Mouse (Mus musculus): ENCODE measurements at regions not wholly inside any gene's neighbourhood (a gene's known extent, or its start where the extent isn't known, plus 50 kb on each side); places are given as distances from the start of the nearest gene placed in this dataset.

DNA sequence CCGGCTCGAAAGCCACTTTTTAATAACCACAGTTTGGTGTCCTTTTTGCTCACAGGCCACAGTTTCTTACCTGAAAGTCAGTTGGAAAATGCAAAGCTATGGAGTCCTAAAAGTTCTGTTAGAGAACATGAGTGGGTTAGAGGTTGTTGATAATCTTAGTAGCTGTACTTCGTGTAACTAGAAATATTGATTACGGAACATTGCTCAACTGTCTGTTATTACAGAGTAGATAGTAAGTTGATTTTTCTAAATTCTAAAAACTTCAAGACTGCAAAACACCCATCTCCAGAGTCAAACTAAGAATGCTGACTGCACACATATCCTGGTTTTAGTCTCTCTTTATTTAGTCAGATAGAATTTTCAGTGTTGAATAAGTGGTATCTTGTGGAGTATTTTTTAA is 111.0 kb downstream of the Slc38a4 start:
- no peak for DNase-seq (ENCODE audit: extremely low read depth, low read depth)

DNA sequence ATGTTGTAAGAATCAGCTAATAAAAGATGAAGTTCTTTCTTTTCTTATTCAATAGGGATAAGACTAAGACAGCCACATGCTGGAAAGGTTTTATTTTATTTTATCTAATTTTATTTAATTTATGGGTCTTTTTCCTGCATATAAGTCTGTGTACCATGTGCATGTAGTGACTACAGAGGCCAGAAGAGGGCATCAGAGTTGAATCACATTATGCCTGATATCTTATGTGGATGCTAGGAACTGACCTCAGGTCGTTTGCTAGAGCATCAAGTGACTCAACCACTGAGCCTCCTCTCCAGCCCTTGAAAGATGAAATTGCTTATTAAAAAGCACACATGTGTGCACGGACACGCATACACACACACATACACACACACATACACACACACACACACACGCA is 113.1 kb downstream of the Slc38a4 start:
- peak; percentile 43 for DNase-seq (ENCODE audit: extremely low read depth, low read depth)

DNA sequence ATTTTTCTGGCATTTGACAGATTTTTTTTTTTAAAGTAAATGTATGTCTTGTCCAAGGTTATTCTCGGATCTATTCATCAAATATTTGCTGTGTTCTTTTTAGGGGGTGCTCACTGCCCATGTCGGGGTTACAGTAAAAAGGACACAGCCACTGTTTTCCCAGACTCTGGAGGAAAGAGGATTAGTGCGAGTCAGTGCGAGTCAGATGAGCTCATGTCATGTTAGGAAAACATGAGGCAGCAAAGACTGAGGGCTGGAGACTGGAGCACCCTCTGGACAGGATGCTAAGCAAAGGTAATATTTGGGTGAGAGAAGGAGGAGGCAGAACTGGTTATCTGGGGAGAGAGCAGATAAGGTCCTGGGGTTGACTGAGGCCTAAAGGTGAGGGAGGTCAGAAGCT is 117.3 kb downstream of the Slc38a4 start:
- DNase-seq (ENCODE audit: extremely low read depth, low read depth) = no peak

DNA sequence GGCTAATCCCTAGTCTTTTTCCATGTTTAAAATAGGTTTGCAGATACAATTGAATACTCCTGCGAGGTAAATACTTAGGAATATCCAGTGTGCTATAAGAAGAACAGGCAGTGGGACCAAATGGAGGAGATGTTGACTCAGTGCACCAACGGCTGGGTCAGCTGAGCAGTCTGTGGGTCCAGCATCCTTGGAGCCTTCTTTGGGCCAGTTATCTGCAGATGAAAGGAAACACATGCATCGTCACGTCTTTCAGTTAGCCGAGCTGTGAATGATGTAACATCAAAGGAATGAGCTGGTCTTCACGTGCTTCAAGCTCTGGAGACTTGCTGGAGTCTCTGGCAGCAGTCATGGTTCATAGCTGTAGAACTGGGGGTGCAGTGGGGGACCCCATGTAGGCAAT is 118.1 kb downstream of the Slc38a4 start:
- no peak for DNase-seq (ENCODE audit: extremely low read depth, low read depth)

DNA sequence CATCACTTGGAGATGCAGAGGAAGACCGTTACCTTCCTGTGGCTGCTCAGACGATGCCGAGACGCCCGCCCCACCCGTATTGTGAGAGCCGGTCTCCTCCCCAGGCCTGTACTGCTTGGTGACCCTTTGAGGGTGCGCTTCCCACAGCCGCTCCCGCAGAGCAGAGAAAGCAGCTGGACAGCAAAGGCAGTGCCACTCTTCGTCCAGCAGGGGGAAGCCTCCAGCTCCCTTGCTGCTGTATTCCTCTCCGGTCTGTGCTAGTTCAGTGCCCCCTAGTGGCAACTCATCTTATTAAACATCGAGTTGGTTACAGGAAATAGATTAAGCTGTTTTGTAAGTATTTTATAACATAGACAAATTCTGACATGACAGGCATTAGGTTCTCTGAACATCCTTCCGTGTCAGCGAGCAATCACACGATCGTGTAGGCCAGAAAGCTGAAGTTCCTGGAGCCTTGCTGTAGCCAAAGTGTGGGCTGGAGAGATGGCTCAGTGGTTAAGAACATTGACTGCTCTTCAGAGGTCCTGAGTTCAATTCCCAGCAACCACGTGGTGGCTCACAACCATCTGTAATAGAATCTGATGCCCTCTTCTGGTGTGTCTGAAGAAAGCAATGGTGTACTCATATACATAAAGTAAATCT is 118.9 kb downstream of the Slc38a4 start:
- peak; percentile 92 for DNase-seq (ENCODE audit: extremely low read depth, low read depth)

DNA sequence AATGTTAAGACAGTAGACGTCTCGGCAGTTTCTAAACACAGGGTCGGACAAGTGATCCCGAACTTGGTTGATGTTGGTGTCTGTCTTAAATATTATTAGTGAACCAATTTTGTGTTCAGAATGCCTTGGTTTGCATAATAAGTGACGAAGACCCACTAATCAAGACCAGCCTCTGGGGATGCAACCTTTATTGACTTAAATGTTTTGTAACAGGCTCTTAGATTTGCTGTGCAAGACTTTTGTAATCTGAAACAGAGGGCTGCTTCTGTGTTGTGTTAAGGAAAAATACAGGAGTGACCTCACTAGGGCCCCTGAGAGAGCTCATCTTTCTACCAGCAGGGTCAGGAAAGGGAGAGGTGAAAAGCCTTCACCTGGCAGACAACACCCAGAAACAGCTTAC is 119.5 kb downstream of the Slc38a4 start:
- no peak for DNase-seq (ENCODE audit: extremely low read depth, low read depth)

DNA sequence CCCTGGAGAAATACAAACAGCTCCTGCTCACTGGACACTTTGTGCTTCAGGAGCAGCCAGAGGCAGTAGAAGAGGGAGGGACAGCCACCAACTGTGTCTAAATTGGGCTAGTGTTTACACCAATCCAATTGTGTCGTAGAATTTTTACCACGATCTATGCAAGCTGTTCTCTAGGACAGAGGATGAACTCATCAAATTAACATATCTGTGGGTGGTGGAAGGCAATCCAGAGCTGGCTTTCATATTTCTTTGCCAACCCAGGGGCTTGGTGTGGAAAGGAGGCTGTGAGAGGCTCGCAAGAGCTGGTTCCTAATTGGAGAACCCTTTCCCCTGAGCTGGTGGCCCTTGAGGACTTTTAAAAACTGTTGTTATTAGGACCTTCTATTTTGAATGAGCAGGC is 122.3 kb downstream of the Slc38a4 start:
- no peak for DNase-seq (ENCODE audit: extremely low read depth, low read depth)

DNA sequence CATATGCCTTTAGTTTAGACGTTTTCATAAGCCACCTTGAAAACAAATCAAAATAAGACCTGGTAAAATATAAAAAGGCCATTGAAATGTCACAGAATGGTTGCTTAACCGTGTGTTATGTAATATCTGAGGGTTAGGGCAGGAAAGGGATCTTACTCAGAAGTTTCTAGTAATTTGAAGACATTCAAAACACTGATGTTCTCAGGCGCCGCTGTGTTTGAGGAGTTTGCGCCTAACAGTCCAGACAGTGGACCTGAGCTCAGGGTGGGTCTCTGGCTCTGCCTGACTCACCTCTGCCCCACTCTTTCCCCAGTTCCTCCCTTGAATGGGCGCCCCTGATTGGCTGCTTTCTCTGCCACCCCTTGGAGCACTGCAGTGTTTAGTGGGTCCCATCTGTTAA is 125.2 kb downstream of the Slc38a4 start:
- no peak for DNase-seq (ENCODE audit: extremely low read depth, low read depth)

DNA sequence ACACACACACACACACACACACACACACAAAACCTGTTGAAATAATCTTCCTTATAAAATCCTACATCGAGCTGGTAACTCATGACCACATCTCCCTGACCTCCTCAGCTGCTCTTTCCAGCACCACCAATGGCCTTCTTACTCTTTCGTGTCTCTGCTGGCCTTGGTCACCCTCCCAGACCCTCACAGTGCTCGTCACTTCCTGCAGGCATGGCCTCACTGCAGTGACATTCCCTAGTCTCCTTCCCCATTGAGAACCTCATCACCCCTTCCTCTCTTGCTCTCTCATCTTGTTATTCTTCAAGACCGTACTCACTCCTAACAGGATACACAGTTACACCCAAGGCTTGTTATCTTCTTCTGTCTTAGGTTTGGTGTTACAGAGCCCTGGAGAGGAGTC is 126.0 kb downstream of the Slc38a4 start:
- DNase-seq (ENCODE audit: extremely low read depth, low read depth) = no peak

DNA sequence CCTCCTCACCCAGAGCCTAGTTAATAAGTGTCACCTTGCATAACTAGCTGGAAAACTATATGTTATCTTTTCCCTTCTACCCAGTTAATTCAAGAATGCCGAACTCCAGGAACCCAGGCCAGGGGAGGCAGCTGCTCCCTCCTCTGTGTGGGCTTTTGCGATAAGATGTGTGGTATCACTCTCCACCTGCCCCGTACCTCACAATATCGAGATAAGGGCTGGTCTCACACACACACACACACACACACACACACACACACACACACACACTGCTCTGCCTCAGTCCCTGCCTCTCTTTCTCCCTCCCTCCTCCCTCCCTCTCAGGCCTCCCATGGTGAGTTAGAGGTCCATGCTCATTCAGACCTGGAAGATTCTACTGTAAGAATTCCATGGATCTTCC is 127.1 kb downstream of the Slc38a4 start:
- no peak for DNase-seq (ENCODE audit: extremely low read depth, low read depth)

DNA sequence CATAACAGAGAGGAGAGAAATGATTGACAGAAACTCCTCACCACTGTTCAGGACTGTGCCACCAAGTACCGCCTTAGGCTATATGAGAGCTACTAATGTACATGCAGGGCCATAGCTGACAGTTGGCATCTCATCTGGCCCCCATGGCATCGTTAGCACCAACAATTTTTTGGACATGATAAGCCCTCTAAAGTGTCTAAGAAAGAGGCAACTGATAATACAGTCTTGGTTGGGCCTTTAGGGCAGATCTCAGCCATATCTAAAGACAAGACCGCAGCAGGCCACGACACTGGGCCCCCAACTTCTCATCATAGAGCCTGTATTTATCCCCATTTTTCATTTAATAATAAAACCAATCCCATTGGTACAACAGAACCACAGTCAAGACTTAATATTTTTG is 128.1 kb downstream of the Slc38a4 start:
- no peak for DNase-seq (ENCODE audit: extremely low read depth, low read depth)

DNA sequence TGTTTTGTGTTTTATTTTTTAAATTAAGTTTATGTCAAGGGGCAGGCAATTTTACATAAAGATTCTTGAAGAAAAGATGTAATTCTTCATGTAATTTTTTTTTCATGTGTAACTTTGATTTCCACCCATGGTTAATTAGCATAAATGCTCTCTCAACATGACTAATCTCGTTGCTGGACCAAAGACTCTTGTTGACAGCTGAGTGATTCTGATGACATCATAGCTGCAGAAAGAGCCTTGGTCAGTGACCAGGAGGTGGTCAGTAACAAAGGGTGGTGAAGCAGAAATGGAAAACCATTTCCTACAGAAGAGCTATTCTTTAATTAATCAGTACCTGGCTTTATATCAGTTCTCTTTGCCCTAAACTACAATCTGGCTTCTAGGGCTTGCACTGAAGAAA is 129.1 kb downstream of the Slc38a4 start:
- no peak for DNase-seq (ENCODE audit: extremely low read depth, low read depth)

DNA sequence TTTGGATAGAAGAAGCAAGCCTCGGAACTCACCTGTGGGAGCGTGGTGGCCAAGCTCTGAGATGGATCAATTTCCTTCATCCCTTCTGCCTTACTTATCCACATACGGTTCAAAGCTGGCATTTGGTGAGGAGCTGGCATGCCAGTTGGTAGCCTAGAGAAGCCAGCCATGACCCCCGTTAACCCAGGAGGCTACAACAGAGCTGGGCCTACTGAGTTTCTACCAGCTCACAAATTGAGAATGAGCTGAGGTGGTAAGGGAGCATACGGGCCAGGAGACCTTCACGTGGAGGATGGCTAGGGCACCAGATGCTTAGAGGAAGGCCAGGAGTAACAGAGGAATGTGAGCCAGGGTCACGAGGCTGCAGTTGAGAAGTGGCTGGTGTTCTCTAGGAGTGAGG is 139.2 kb downstream of the Slc38a4 start:
- no peak for DNase-seq (ENCODE audit: extremely low read depth, low read depth)

DNA sequence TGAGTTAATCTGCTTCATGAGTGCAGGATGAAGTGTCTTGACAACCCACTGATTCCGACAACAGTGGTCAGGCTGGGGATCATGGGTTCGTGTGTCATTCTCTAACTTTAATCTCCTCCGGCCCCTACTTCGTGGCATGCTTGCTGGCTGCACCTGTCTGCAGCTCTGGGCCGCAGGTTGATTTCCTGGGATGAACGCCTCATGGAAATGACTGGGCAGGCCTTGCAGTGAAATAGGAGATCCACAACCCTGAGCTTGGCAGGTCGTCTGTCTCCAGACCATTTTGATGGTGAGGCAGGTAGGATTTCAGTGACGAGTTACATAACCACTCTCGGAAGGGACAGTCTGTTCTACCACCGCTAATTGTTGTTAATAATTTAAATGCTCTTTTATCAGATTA is 140.2 kb downstream of the Slc38a4 start:
- DNase-seq (ENCODE audit: extremely low read depth, low read depth) = no peak

DNA sequence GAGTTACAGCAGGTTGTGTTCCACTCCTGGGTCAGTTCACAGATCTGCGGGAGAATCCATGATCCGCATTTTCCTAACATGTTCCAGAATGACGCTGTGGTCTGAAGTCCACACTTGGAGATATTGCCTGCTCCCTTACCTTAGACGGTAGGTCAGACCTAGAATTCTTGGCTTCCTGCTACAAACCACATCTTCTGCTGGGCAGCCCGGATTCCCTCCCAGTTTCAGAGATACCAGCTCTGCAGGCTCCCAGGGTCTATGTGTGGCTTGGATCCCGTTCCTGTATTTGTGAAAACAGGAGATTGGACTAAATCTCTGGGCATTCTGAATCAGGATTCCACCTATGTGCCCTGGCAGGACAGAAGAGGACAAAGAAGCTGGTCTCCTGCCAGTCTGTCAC is 140.8 kb downstream of the Slc38a4 start:
- no peak for DNase-seq (ENCODE audit: extremely low read depth, low read depth)

DNA sequence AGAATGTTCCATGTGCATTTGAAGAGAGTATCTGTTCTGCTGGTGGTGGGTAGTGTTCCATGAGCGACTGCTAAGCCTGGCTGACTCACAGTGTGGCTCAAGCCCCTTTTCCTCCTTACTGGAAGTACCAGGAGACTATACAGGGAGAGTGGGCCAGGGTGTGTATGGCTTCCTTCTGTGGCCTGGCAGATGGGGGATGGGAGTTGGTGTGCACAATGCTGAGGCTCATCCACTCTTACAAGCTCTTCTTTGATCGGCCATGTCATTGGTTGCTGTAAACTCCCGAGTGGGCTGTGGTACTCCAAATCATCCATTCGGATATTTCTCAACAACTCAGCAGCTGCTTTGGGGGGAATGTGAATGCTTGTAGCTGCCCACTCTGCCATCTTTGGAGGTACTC is 150.2 kb downstream of the Slc38a4 start:
- no peak for DNase-seq (ENCODE audit: extremely low read depth, low read depth)

DNA sequence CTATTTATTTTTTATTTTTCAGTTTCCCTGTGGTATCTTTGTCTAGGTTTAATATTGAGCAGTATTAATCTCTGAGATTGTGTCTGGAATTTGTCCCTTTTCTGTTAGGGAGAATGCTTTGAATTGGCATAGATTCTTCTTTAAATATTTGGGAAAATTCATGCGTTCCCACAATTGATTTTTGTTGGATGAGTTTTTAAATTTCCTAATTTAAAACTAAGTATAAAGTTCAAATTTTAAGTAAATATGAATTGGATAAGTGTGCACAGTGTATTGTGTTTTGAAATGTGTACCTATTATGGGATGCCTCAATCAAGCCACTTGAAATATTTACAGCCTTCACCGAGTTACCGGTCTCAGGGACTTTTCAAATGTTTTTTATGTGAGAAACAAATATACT is 152.3 kb downstream of the Slc38a4 start:
- no peak for DNase-seq (ENCODE audit: extremely low read depth, low read depth)

DNA sequence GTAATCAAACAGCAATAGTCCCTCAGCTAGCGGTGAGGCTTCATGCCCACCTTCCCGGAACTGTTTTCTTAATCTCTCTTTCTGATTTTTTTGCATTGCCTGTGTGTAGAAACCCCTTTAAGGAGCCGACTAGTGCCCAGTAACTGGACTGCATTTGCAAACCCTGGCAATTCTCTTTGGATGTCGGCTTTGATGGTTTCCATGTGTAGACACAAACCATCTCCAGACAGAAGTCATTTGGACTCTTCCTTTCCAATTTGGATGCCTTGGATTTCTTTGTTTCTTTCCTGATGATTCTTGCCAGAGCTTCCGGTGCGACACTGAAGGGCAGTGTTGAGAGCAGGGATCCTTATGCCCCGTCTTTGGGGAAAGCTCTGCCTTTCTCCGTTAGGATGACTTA is 153.0 kb downstream of the Slc38a4 start:
- no peak for DNase-seq (ENCODE audit: extremely low read depth, low read depth)

DNA sequence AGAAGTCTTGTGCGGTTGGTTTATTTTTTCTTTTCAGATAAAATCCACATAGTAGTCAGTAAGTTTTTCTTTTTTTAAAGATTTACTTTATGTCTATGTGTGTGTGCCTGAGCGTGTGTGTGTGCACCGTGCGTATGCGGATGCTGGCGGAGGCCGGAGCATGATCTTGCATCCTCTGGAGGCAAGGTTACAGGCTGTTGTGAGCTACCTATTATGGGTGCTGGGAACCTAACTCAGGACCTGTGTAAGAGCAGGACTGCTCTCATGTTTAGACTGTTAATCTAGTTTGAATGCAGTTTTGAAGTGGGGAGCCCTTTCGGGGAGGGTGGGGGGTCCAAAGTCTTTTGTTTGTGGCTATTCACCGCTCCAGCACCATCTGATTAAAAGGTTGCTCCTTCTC is 154.1 kb downstream of the Slc38a4 start:
- no peak for DNase-seq (ENCODE audit: extremely low read depth, low read depth)

DNA sequence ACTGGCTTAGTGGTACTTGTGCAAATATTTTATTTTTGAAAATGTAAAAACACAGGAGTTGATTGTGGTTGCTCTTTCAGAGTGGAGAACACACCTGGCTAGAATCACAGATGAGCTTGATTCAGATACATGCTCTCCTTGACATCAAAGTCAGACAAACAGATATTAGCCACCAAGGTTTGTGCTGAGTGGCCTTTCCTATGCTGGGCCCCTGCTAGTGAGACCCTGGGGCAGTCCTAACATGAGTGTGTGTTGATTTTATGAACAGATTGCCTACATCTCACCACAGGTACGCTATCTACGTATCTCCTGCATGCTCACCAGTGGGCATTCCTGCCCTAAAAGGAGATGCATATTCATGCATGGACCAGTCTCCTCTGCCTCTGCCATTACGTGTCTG is 157.5 kb downstream of the Slc38a4 start:
- DNase-seq (ENCODE audit: extremely low read depth, low read depth) = no peak

DNA sequence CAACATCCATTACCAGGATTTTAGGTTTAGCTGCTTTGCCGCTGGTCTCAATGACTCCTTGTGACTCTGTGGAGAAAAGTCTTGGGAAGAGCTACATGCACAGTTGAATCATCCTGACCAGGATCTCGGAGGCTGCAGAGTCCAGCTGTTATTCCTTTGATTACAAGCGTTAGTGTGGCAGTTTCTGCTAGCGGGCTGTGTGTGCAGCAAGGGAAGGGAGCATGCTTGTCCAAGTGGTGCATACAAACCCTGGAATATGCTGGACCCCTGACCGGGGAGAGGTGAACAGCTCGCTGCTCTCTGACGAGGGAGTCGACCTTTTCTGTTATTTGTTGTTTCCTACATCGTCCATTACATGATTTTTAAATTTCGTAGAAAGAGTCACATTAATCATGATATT is 170.9 kb downstream of the Slc38a4 start:
- DNase-seq (ENCODE audit: extremely low read depth, low read depth) = no peak

DNA sequence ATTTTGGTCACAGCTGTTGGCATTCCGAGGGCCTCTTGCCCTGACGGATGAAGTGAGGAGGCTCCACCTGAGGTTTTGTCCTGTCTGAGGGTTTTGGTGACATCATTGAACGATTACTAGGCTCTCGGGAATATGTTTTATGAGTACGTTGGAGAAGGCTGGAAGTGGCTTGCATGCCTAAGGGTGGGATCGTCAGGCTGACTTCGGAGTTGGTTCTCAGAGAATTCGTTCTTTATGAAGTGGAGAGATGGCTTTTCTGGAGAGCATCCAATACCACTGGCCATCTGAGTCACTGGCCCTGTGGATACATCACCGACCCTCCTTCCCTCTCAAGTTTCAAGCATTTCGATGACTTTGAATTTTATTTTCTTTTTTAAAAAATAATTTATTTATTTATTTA is 172.0 kb downstream of the Slc38a4 start:
- DNase-seq (ENCODE audit: extremely low read depth, low read depth) = no peak

DNA sequence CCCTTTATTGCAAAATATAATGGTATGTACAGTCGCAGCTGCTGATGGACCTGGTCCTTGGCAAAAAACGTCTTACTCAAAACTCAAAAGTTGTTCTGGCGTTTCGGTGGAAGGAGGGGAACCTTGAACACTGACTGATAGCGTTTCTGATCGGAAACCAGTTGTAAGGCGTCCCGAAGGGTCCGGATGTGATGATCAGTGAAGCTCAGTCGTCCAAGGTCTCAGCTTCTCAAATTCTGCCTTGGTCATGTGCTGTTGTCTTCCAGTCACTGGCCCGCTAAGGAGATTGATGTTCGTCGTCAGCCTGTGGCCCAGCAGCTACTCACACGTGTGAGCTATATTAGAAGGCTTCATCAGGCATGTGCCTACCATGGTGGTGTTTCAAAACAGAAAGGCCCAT is 173.5 kb downstream of the Slc38a4 start:
- no peak for DNase-seq (ENCODE audit: extremely low read depth, low read depth)

DNA sequence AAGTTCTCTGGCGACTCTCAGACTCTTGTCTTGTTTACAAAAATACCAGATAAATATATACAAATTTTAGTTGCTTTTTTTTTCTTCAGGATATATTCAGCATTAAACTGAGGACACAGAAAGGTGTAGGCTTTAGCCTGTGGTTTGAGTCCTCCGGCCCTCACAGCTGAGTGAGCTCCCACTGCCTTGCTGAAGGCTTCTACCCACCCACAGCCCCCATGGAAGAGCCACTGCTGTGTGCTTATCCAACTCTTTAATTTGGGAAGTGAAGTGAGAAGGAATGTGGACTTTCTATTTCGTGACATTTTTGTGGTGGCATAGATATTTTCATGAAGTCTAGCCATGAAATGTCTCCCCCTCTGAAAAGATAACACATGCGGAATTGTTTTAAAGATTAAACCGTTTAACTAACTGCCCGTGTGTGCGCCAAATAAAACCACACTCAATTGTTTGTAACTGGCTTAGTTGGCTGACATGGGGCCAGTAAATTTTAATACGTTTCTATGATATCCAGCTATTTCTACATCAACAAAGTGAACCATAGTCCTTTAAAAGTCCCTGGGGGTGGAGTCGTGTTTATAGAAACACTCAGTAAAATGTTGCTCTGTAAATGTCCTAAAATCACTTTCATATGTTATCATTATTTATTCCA is 174.1 kb downstream of the Slc38a4 start:
- DNase-seq (ENCODE audit: extremely low read depth, low read depth) = no peak
